Mouse (Mus musculus) neural tube, embryonic 11.5 days (tissue): ENCODE data around the gene BC024978. TPM values are rescaled to one million over a fixed set of nuclear protein-coding genes. Genes with fewer than 3 reads are reported as not detected.

Experiments used
- ATAC-seq: fragments of 200-750 bp; cut with Nextera tagmentation; 2 replicates; pipeline ENCODE4 v1.8.0; 2017; ENCODE audit warnings: moderate number of reproducible peaks, mild to moderate bottlenecking, moderate TSS enrichment, moderate library complexity; ENCODE audit not compliant: insufficient read depth, low FRiP score, low TSS enrichment
- DNase-seq: peaks from one replicate; pipeline ENCODE4 v3.0.0-alpha.2; 2015; ENCODE audit warnings: low spot score
- H3K27ac ChIP-seq: fragments of 300-500 bp; sonication (generic); 2 replicates; pipeline ENCODE4 v1.5.1; 2014; ENCODE audit warnings: low read depth, mild to moderate bottlenecking, low read length
- H3K27me3 ChIP-seq: fragments of 300-500 bp; sonication (generic); 2 replicates; pipeline ENCODE4 v1.6.1; 2014; ENCODE audit warnings: mild to moderate bottlenecking, low read length, mixed read lengths; ENCODE audit not compliant: control insufficient read depth, insufficient read depth
- H3K36me3 ChIP-seq: fragments of 300-500 bp; sonication (generic); 2 replicates; pipeline ENCODE4 v1.6.1; 2014; ENCODE audit warnings: mild to moderate bottlenecking, low read length, moderate library complexity, mixed read lengths; ENCODE audit not compliant: control insufficient read depth, insufficient read depth
- H3K4me1 ChIP-seq: fragments of 300-500 bp; sonication (generic); 2 replicates; pipeline ENCODE4 v1.6.1; 2014; ENCODE audit warnings: low read length, mixed read lengths; ENCODE audit not compliant: control insufficient read depth, insufficient read depth
- H3K4me2 ChIP-seq: fragments of 300-500 bp; sonication (generic); 2 replicates; pipeline ENCODE4 v1.6.1; 2014; ENCODE audit warnings: low read depth, mild to moderate bottlenecking, moderate library complexity
- H3K4me3 ChIP-seq: fragments of 300-500 bp; sonication (generic); 2 replicates; pipeline ENCODE4 v1.5.1; 2014; ENCODE audit warnings: low read depth, low read length
- H3K9ac ChIP-seq: fragments of 300-500 bp; sonication (generic); 2 replicates; pipeline ENCODE4 v1.6.1; 2014; ENCODE audit warnings: mild to moderate bottlenecking, low read length
- H3K9me3 ChIP-seq: fragments of 300-500 bp; sonication (generic); 2 replicates; pipeline ENCODE4 v1.6.1; 2016; ENCODE audit warnings: low read length; ENCODE audit not compliant: control insufficient read depth
- WGBS: fragments of 180-500 bp; shearing (Covaris S2); extraction: QIAGEN DNeasy Blood & Tissue Kit; methylation state at CpG from one replicate; pipeline ENCODE4 v1.1.7; 2014; 5-methylcytosine and 5-hydroxymethylcytosine counted together
- polyA plus RNA-seq: library from polyadenylated mRNA; unstranded; fragments of >200 nt; fragmentation: Nextera tagmentation; extraction: Ambion mirVana; gene quantifications from 2 replicates; pipeline ENCODE4 v1.2.1, GENCODE M21; 2014

The BC024978 gene
- polyA plus RNA-seq, 1 experiment from 2014 or later = 4.4 TPM

GRCm38 (mm10) chr7:27180036-27180435, 15.5 kb upstream of the BC024978 start:
- Histone ChIP-seq H3K4me1 (peaks cover 5% of the 10 kb centered on the region), H3K9ac (no peak overlapping the region), H3K27me3 (no peaks in the 10 kb centered on the region), H3K36me3 (peaks cover 5% of the 10 kb centered on the region), H3K9me3 (no peaks in the 10 kb centered on the region), H3K4me2 (no peak overlapping the region), H3K4me3 (no peak overlapping the region), H3K27ac (no peak overlapping the region)
- 74% methylated on average over 5 of the region's 5 CpGs for WGBS
- ATAC-seq (no peak), DNase-seq (peak; percentile 5)

GRCm38 (mm10) chr7:27180837-27181695, 14.5 kb upstream of the BC024978 start, which contains the start of the genes Gm21983 and Mia:
Gene Gm21983, minus strand, starts transcription at chr7:27181086.
Gene Mia, minus strand, starts transcription at chr7:27181157.
- Histone ChIP-seq H3K9ac (no peak within 1 kb of the TSS), H3K27me3 (no peaks in the 10 kb centered on the region), H3K36me3 (peaks cover 15% of the 10 kb centered on the region), H3K4me2 (no peak within 1 kb of the TSS), H3K27ac (no peak within 1 kb of the TSS), H3K4me3 (no peak within 1 kb of the TSS), H3K9me3 (no peaks in the 10 kb centered on the region), H3K4me1 (peaks cover 5% of the 10 kb centered on the region)
- WGBS = 71% methylated on average over 14 of the region's 14 CpGs
- DNase-seq (peak; percentile 4), ATAC-seq (no peak)

- 91% methylated on average over 1 of the region's 1 CpGs for WGBS
- no peak for ATAC-seq
- DNase-seq = no peak
Measured at GRCm38 (mm10) chr7:27182498-27182897, 13.1 kb upstream of the BC024978 start.

GRCm38 (mm10) chr7:27184964-27185363, 10.6 kb upstream of the BC024978 start:
- Histone ChIP-seq H3K27ac (no peak overlapping the region), H3K9me3 (no peaks in the 10 kb centered on the region), H3K36me3 (peaks cover 37% of the 10 kb centered on the region), H3K27me3 (no peaks in the 10 kb centered on the region), H3K4me2 (no peak overlapping the region), H3K4me1 (no peaks in the 10 kb centered on the region), H3K9ac (no peak overlapping the region), H3K4me3 (no peak overlapping the region)
- DNase-seq = peak; percentile 50
- no peak; the same call in 1 of the 2 replicates for ATAC-seq
- 78% methylated on average over 3 of the region's 3 CpGs for WGBS

More at GRCm38 (mm10) chr7:27182498-27182897, 13.1 kb upstream of the BC024978 start:
- Histone ChIP-seq H3K9me3 (no peaks in the 10 kb centered on the region), H3K4me2 (no peak overlapping the region), H3K4me3 (no peak overlapping the region), H3K4me1 (peaks cover 5% of the 10 kb centered on the region), H3K9ac (no peak overlapping the region), H3K27ac (no peak overlapping the region), H3K27me3 (no peaks in the 10 kb centered on the region), H3K36me3 (peaks cover 23% of the 10 kb centered on the region)

GRCm38 (mm10) chr7:27185986-27186385, 9.6 kb upstream of the BC024978 start:
- H3K36me3 ChIP-seq = peaks cover 47% of the 10 kb centered on the region
- DNase-seq (no peak), ATAC-seq (no peak)
- no peaks in the 10 kb centered on the region for H3K27me3 ChIP-seq
- no peaks in the 10 kb centered on the region for H3K9me3 ChIP-seq
- H3K27ac ChIP-seq = no peak overlapping the region
- no peak overlapping the region for H3K9ac ChIP-seq
- H3K4me2 ChIP-seq = no peak overlapping the region
- WGBS = 92% methylated on average over 5 of the region's 5 CpGs
- H3K4me1 ChIP-seq = no peaks in the 10 kb centered on the region
- H3K4me3 ChIP-seq = no peak overlapping the region

- no peak for ATAC-seq
- 97% methylated on average over 10 of the region's 10 CpGs for WGBS
Measured at GRCm38 (mm10) chr7:27189271-27189931, 6.2 kb upstream of the BC024978 start.

GRCm38 (mm10) chr7:27192434-27192833, 3.1 kb upstream of the BC024978 start:
- Histone ChIP-seq H3K9ac (no peak overlapping the region), H3K27me3 (no peaks in the 10 kb centered on the region), H3K27ac (no peak overlapping the region), H3K4me2 (no peak overlapping the region), H3K36me3 (peaks cover 46% of the 10 kb centered on the region), H3K9me3 (no peaks in the 10 kb centered on the region), H3K4me3 (no peak overlapping the region), H3K4me1 (peaks cover 4% of the 10 kb centered on the region)
- DNase-seq (no peak), ATAC-seq (no peak)
- 95% methylated on average over 5 of the region's 5 CpGs for WGBS

More at GRCm38 (mm10) chr7:27189271-27189931, 6.2 kb upstream of the BC024978 start:
- DNase-seq = no peak
- Histone ChIP-seq H3K9me3 (no peaks in the 10 kb centered on the region), H3K27ac (no peak overlapping the region), H3K27me3 (no peaks in the 10 kb centered on the region), H3K9ac (no peak overlapping the region), H3K4me3 (no peak overlapping the region), H3K36me3 (peaks cover 68% of the 10 kb centered on the region), H3K4me1 (peaks cover under 1% of the 10 kb centered on the region), H3K4me2 (no peak overlapping the region)

GRCm38 (mm10) chr7:27193731-27194130, 1.9 kb upstream of the BC024978 start:
- Histone ChIP-seq H3K4me2 (no peak overlapping the region), H3K4me1 (peaks cover 4% of the 10 kb centered on the region), H3K9me3 (no peaks in the 10 kb centered on the region), H3K27ac (no peak overlapping the region), H3K27me3 (no peaks in the 10 kb centered on the region), H3K4me3 (no peak overlapping the region), H3K9ac (no peak overlapping the region), H3K36me3 (peaks cover 42% of the 10 kb centered on the region)
- ATAC-seq = no peak
- WGBS = 87% methylated on average over 4 of the region's 4 CpGs
- no peak for DNase-seq
